Mouse (Mus musculus): ENCODE results near the gene Tex46. TPM values are rescaled to one million over a fixed set of nuclear protein-coding genes. Genes with fewer than 3 reads are reported as not detected.

Tex46 gene
- polyA plus RNA-seq, 1 experiment from 2014 or later = not detected

GRCm38 (mm10) chr4:136653019-136653418 lies 42.8 kb downstream of the Tex46 start:
- ATAC-seq = no peak
- no peak overlapping the region for H3K4me3 ChIP-seq (replicated peaks)
- H3K27me3 ChIP-seq = no peaks in the 10 kb centered on the region
- H3K27ac ChIP-seq = peak overlapping the region; percentile 86
- no peaks in the 10 kb centered on the region for H3K9me3 ChIP-seq
- H3K4me1 ChIP-seq (replicated peaks) = peaks cover 40% of the 10 kb centered on the region
- H3K36me3 ChIP-seq = peaks cover 50% of the 10 kb centered on the region
- 69% methylated on average over 6 of the region's 6 CpGs for WGBS
- 0 out of 2 replicates have a peak overlapping the region, but pooled peaks have one; percentile 39 for H3K9ac ChIP-seq (replicated peaks)
- H3K4me2 ChIP-seq (replicated peaks) = 0 out of 2 replicates have a peak overlapping the region, but pooled peaks have one; percentile 4

- no peak for ATAC-seq
- Histone ChIP-seq H3K36me3 (peaks cover 57% of the 10 kb centered on the region), H3K27ac (peak overlapping the region; percentile 86), H3K27me3 (no peaks in the 10 kb centered on the region), H3K4me3 (replicated peaks) (no peak overlapping the region), H3K4me2 (replicated peaks) (no peak overlapping the region), H3K9ac (replicated peaks) (no peak overlapping the region), H3K9me3 (no peaks in the 10 kb centered on the region), H3K4me1 (replicated peaks) (peaks cover 37% of the 10 kb centered on the region)
- 89% methylated on average over 10 of the region's 10 CpGs for WGBS
These were observed 43.5 kb downstream of the Tex46 start for GRCm38 (mm10) chr4:136653692-136654234.

- Histone ChIP-seq H3K9ac (replicated peaks) (no peak overlapping the region), H3K9me3 (no peaks in the 10 kb centered on the region), H3K36me3 (peaks cover 93% of the 10 kb centered on the region), H3K27me3 (no peaks in the 10 kb centered on the region), H3K27ac (no peak overlapping the region), H3K4me2 (replicated peaks) (no peak overlapping the region), H3K4me1 (replicated peaks) (peaks cover 7% of the 10 kb centered on the region), H3K4me3 (replicated peaks) (no peak overlapping the region)
- ATAC-seq = no peak
- WGBS = 72% methylated on average over 3 of the region's 3 CpGs
These were observed 47.7 kb downstream of the Tex46 start for GRCm38 (mm10) chr4:136657914-136658313.

Small RNA genes within 50 kb of the gene (microRNA-seq; reads per million reads assigned to microRNA genes)
- gene Gm22180 = not detected

Other genes starting within 250 kb of the Tex46 start
- 0.19 and 0.52 TPM in 2 replicates for gene Htr1d, start 186.9 kb upstream of the Tex46 start, polyA plus RNA-seq (2015; fragmentation: Nextera tagmentation; extraction: Ambion mirVana)
- 0.12 TPM in 1 of 2 replicates, not detected in the other for gene 6030445D17Rik, start 148.2 kb upstream of the Tex46 start, polyA plus RNA-seq (2015; fragmentation: Nextera tagmentation; extraction: Ambion mirVana)
- gene Luzp1, start 140.7 kb upstream of the Tex46 start, polyA plus RNA-seq (2015; fragmentation: Nextera tagmentation; extraction: Ambion mirVana) = 68.1 and 79.1 TPM in 2 replicates
- 81.0 and 94.8 TPM in 2 replicates for gene Kdm1a, start 7.7 kb upstream of the Tex46 start, polyA plus RNA-seq (2015; fragmentation: Nextera tagmentation; extraction: Ambion mirVana)
- 0.09 TPM in 1 of 2 replicates, not detected in the other for gene Lactbl1, start 12.2 kb downstream of the Tex46 start, polyA plus RNA-seq (2015; fragmentation: Nextera tagmentation; extraction: Ambion mirVana)
- gene Ephb2, start 225.6 kb downstream of the Tex46 start, polyA plus RNA-seq (2015; fragmentation: Nextera tagmentation; extraction: Ambion mirVana) = 20.3 and 25.0 TPM in 2 replicates

All from midbrain, embryonic 13.5 days (tissue).